Mouse (Mus musculus) lung, adult 2 months (tissue): ENCODE results near the gene Brk1. TPM values are rescaled to one million over a fixed set of nuclear protein-coding genes. Genes with fewer than 3 reads are reported as not detected.

Experiments
- DNase-seq: peaks from one replicate; pipeline ENCODE4 v3.0.0; 2022
- H3K4me1 ChIP-seq: fragments of 200-500 bp; 2 replicates; pipeline ENCODE4 v1.6.1; 2011; ENCODE audit warnings: low read length; ENCODE audit not compliant: control insufficient read depth, insufficient read depth
- H3K4me3 ChIP-seq: fragments of 200-500 bp; replicated peaks from 2 replicates; pipeline ENCODE3; 2011; ENCODE audit warnings: low read depth, mild to moderate bottlenecking, control low read depth, low read length; ENCODE audit errors: extremely low read depth
- CTCF ChIP-seq: fragments of 200-500 bp; IDR thresholded peaks from 2 replicates; pipeline ENCODE4 v1.5.1; 2011; ENCODE audit warnings: mild to moderate bottlenecking, low read length, control low read depth; ENCODE audit not compliant: insufficient read depth
- POLR2A ChIP-seq: fragments of 200-500 bp; IDR thresholded peaks from 2 replicates; pipeline ENCODE4 v1.6.1; 2011; ENCODE audit warnings: low read depth, mild to moderate bottlenecking, control low read depth, low read length, borderline replicate concordance; ENCODE audit errors: extremely low read depth
- WGBS: fragments of 180-500 bp; shearing (Covaris S2); methylation state at CpG from one replicate; pipeline ENCODE4 v1.1.7; 2018; 5-methylcytosine and 5-hydroxymethylcytosine counted together
- polyA plus RNA-seq: library from polyadenylated mRNA; depleted of rRNA; stranded (reverse); fragments of >200 nt; gene quantifications from 2 replicates; pipeline ENCODE4 v1.2.3, GENCODE M21; 2012; rRNA removed

Gene Brk1
- polyA plus RNA-seq, 1 experiment, result 184 TPM

GRCm38 (mm10) chr6:113655475-113655874 lies 50.9 kb downstream of the Brk1 start:
- DNase-seq, result no peak
- TF ChIP-seq CTCF (no peak), POLR2A (no peak)
- 88% methylated on average over 3 of the region's 3 CpGs for WGBS
- no peak overlapping the region for H3K4me3 ChIP-seq
- peaks cover 8% of the 10 kb centered on the region for H3K4me1 ChIP-seq

GRCm38 (mm10) chr6:113656847-113657246 lies 52.3 kb downstream of the Brk1 start:
- peak; percentile 47 for DNase-seq
- TF ChIP-seq POLR2A, result no peak
- TF ChIP-seq CTCF, result no peak
- WGBS, result 65% methylated on average over 6 of the region's 6 CpGs
- no peak overlapping the region for H3K4me3 ChIP-seq
- H3K4me1 ChIP-seq, result peaks cover 15% of the 10 kb centered on the region

GRCm38 (mm10) chr6:113658226-113658625 lies 53.7 kb downstream of the Brk1 start:
- DNase-seq, result no peak

GRCm38 (mm10) chr6:113659648-113660491 lies 55.3 kb downstream of the Brk1 start:
- TF ChIP-seq CTCF (no peak), POLR2A (no peak)
- 53% methylated on average over 8 of the region's 8 CpGs for WGBS
- no peak for DNase-seq
- H3K4me3 ChIP-seq, result no peak overlapping the region
- H3K4me1 ChIP-seq, result peaks cover 19% of the 10 kb centered on the region

More at GRCm38 (mm10) chr6:113658226-113658625, 53.7 kb downstream of the Brk1 start:
- no peak overlapping the region for H3K4me3 ChIP-seq
- H3K4me1 ChIP-seq, result peaks cover 19% of the 10 kb centered on the region
- TF ChIP-seq POLR2A, result no peak
- TF ChIP-seq CTCF, result no peak
- WGBS, result 19% methylated on average over 3 of the region's 3 CpGs

- Histone ChIP-seq H3K4me1 (peaks cover 19% of the 10 kb centered on the region), H3K4me3 (no peak overlapping the region)
- 53% methylated on average over 14 of the region's 14 CpGs for WGBS
- TF ChIP-seq POLR2A (peak; percentile 37; the same call in 1 of the 2 replicates), CTCF (no peak)
- no peak for DNase-seq
Observed at GRCm38 (mm10) chr6:113660492-113661352, 56.1 kb downstream of the Brk1 start.

DNA sequence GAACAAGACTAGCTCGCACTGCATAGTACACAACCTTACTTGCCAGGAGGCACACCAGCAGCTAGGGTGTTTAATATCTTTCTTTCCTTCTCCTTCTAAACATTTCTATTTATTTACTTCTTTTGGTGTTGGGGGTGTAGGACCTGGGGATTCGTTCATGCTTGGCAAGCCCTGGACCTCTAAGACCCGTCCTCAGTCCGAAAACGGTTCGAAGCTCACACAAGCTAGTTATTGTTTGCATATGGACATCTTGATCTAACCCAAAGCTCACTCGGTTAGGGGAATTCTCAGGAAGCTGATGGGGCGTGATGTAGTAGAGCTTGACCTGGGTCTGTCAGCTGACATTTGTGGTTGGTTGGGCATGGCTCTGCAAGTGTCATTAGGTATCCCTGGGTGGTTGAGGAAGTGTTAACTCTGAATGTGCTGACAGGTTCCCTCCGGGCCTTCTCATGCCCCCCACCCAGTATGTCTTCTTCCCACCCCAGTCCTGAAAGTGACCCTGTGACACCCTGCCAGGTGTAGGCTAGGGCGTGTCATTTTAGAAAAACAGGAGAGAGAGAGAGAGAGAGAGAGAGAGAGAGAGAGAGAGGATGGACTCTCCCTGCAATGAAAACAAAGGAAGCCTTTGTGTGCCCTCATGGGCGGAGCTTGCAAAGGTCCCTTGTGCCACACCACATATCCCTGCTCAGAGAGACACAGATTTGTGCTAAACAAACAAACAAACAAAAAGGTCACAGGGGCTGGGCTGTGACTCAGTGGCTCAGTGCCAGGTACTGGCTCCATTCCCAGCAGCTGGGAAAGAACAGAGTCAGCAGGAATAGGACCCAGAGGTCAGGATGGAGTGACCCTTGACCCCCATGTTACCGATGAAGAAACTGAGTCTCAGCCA lies 57.0 kb downstream of the Brk1 start:
- Histone ChIP-seq H3K4me1 (peaks cover 19% of the 10 kb centered on the region), H3K4me3 (no peak overlapping the region)
- no peak for DNase-seq
- WGBS, result 41% methylated on average over 12 of the region's 12 CpGs
- TF ChIP-seq CTCF, result no peak
- TF ChIP-seq POLR2A, result no peak

DNA sequence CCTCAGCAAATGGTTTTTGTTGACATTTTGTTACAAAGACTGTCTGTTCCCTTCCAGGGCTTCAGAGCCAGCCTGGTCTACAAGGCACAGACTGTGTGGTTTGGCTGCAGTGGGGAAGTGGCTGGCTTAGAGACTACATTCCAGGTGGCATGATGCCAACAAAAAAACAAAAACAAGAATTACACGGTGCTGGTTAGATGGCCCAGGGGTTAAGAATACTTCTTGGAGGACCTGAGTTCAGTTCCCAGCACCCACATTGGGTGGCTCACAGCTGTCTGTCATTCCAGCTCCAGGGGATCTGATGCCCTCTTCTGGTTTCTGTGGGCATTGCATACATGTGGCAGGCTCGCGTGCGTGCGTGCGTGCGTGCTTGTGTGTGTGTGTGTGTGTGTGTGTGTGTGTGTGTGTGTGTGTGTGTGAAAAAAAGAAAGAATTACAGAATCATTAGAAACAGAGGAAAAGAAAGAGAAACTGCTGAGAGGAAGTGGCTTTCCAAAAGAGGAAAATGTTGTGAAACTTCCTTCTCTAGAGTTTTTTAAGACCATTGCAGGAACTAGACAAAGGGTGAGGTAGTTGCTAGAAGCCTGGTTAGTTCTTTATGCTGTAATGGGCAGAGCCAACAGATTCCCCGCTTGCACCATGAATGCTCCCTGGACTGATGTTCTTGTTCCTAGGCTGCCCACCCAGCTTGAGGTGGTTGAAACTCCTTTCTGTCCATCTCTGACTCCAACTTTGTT lies 58.6 kb downstream of the Brk1 start:
- no peak for DNase-seq
- 81% methylated on average over 8 of the region's 8 CpGs for WGBS
- H3K4me3 ChIP-seq, result no peak overlapping the region
- TF ChIP-seq POLR2A (no peak), CTCF (no peak)
- peaks cover 15% of the 10 kb centered on the region for H3K4me1 ChIP-seq

DNA sequence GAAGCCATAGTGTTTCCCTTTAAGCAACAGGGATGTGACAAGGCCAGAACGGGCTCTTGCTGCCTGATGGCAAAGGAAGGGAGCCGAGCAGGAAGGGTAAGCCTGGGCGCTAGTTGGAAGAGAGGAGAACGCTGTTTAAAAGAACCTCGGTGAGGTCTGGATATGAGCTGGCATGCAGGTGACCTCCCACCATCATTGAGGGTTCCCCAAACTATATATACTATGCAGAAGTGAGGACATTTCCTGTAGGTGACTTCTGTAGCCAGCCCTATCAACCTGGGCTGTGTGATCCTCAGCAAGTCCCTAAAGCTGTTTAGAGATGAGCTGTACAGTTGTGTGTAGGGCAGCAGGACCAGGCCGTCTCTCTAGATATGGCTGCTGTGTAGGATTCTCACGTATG lies 59.7 kb downstream of the Brk1 start:
- 81% methylated on average over 7 of the region's 7 CpGs for WGBS
- H3K4me1 ChIP-seq, result peaks cover 20% of the 10 kb centered on the region

More for the DNA sequence above, 59.7 kb downstream of the Brk1 start:
- TF ChIP-seq POLR2A (no peak), CTCF (no peak)
- H3K4me3 ChIP-seq, result no peak overlapping the region
- no peak for DNase-seq

Other genes starting within 250 kb of the Brk1 start
- gene Tada3, start 226.9 kb upstream of the Brk1 start, polyA plus RNA-seq, result 25.7 and 26.9 TPM in 2 replicates
- gene Arpc4, start 226.7 kb upstream of the Brk1 start, polyA plus RNA-seq, result 62.3 and 67.0 TPM in 2 replicates
- 23.1 and 25.5 TPM in 2 replicates for gene Ttll3, start 215.5 kb upstream of the Brk1 start, polyA plus RNA-seq
- 43.1 and 44.9 TPM in 2 replicates for gene Rpusd3, start 185.4 kb upstream of the Brk1 start, polyA plus RNA-seq
- 56.9 and 133 TPM in 2 replicates for gene Cidec, start 169.0 kb upstream of the Brk1 start, polyA plus RNA-seq
- 39.0 and 48.0 TPM in 2 replicates for gene Jagn1, start 162.2 kb upstream of the Brk1 start, polyA plus RNA-seq
- gene Il17re, start 146.3 kb upstream of the Brk1 start, polyA plus RNA-seq, result 57.2 and 62.4 TPM in 2 replicates
- gene Il17rc, start 133.3 kb upstream of the Brk1 start, polyA plus RNA-seq, result 75.5 and 100.0 TPM in 2 replicates
- gene Creld1, start 121.5 kb upstream of the Brk1 start, polyA plus RNA-seq, result 22.9 and 30.4 TPM in 2 replicates
- gene Prrt3, start 102.8 kb upstream of the Brk1 start, polyA plus RNA-seq, result 0.24 and 0.27 TPM in 2 replicates
- gene Emc3, start 73.1 kb upstream of the Brk1 start, polyA plus RNA-seq, result 42.0 and 51.5 TPM in 2 replicates
- 0.75 and 1.2 TPM in 2 replicates for gene Fancd2, start 73.1 kb upstream of the Brk1 start, polyA plus RNA-seq
- gene Fancd2os, start 4.1 kb upstream of the Brk1 start, polyA plus RNA-seq, result not detected in 2 replicates
- 16.5 and 25.9 TPM in 2 replicates for gene Vhl, start 19.2 kb downstream of the Brk1 start, polyA plus RNA-seq
- gene Irak2, start 33.7 kb downstream of the Brk1 start, polyA plus RNA-seq, result 48.8 and 53.8 TPM in 2 replicates
- 21.0 and 24.5 TPM in 2 replicates for gene Tatdn2, start 92.3 kb downstream of the Brk1 start, polyA plus RNA-seq
- gene Ghrl, start 115.1 kb downstream of the Brk1 start, polyA plus RNA-seq, result 1.8 and 2.0 TPM in 2 replicates
- 98.2 and 115 TPM in 2 replicates for gene Sec13, start 136.0 kb downstream of the Brk1 start, polyA plus RNA-seq